Mouse (Mus musculus): Measurements from ENCODE around the gene Carhsp1. TPM values are rescaled to one million over a fixed set of nuclear protein-coding genes. Genes with fewer than 3 reads are reported as not detected.

Carhsp1 gene
- polyA plus RNA-seq, 1 experiment from 2014 or later: 132 TPM

GRCm38 (mm10) chr16:8610397-8610796 lies 61.6 kb downstream of the Carhsp1 start:
- no peaks in the 10 kb centered on the region for H3K27me3 ChIP-seq
- no peaks in the 10 kb centered on the region for H3K9me3 ChIP-seq
- no peak overlapping the region for H3K4me2 ChIP-seq
- H3K4me1 ChIP-seq (replicated peaks): no peaks in the 10 kb centered on the region
- no peak overlapping the region for H3K4me3 ChIP-seq (replicated peaks)
- H3K27ac ChIP-seq: no peak overlapping the region
- H3K9ac ChIP-seq (replicated peaks): no peak overlapping the region
- ATAC-seq (ENCODE audit: insufficient number of reproducible peaks, insufficient read depth, low FRiP score, low TSS enrichment, low read depth): no peak
- H3K36me3 ChIP-seq: peaks cover 37% of the 10 kb centered on the region
- 53% methylated on average over 3 of the region's 3 CpGs for WGBS

Small RNAs within 50 kb of the gene (microRNA-seq; reads per million reads assigned to microRNA genes)
- not detected for gene Gm22137

Other genes starting within 250 kb of the Carhsp1 start
- gene Tmem114, start 247.0 kb downstream of the Carhsp1 start, polyA plus RNA-seq (2016; fragmentation: Nextera tagmentation; extraction: Ambion mirVana): 0.29 TPM in 1 of 2 replicates, not detected in the other
- gene Mettl22, start 201.4 kb downstream of the Carhsp1 start, polyA plus RNA-seq (2016; fragmentation: Nextera tagmentation; extraction: Ambion mirVana): 16.9 and 19.3 TPM in 2 replicates
- gene Abat, start 158.7 kb downstream of the Carhsp1 start, polyA plus RNA-seq (2016; fragmentation: Nextera tagmentation; extraction: Ambion mirVana): 36.4 and 41.8 TPM in 2 replicates
- 54.1 and 55.3 TPM in 2 replicates for gene Pmm2, start 34.5 kb downstream of the Carhsp1 start, polyA plus RNA-seq (2016; fragmentation: Nextera tagmentation; extraction: Ambion mirVana)
- gene Tmem186, start 34.4 kb downstream of the Carhsp1 start, polyA plus RNA-seq (2016; fragmentation: Nextera tagmentation; extraction: Ambion mirVana): 22.9 and 24.7 TPM in 2 replicates
- not detected in 2 replicates for gene Gm5767, start 8.6 kb upstream of the Carhsp1 start, polyA plus RNA-seq (2016; fragmentation: Nextera tagmentation; extraction: Ambion mirVana)
- gene Usp7, start 120.2 kb upstream of the Carhsp1 start, polyA plus RNA-seq (2016; fragmentation: Nextera tagmentation; extraction: Ambion mirVana): 33.5 and 38.4 TPM in 2 replicates
- 27.6 and 31.4 TPM in 2 replicates for gene 1810013L24Rik, start 157.9 kb upstream of the Carhsp1 start, polyA plus RNA-seq (2016; fragmentation: Nextera tagmentation; extraction: Ambion mirVana)

Data from limb, embryonic 12.5 days (tissue).